Mouse (Mus musculus) stomach, postnatal 0 days (tissue): ENCODE results near the gene Wbp2nl.

Experiments
- CTCF ChIP-seq: IDR thresholded peaks from 2 replicates; pipeline ENCODE4 v1.5.1; 2016; ENCODE audit warnings: antibody characterized with exemption, low read depth, mild to moderate bottlenecking, moderate library complexity
- EP300 ChIP-seq: optimal IDR thresholded peaks from 2 replicates; pipeline ENCODE3; 2016; ENCODE audit warnings: antibody characterized with exemption

DNA sequence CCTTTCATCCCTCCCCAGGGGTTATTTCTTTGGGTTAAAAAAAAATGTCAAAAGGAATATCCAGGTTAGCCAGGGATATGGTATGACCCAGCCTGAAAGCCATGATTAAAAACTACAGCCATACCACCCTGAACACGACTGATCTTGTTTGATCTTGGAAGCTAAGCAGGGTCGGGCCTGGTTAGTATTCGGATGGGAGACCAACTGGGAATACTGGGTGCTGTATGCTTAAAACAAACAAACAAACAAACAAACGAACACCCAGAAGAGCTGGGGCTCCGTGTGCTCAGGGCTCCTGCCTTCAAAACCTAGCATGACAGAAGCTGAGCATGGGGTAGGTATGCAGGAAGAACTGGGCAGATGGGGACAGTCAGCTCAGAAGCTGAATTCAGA is 43.8 kb downstream of the Wbp2nl start:
- TF ChIP-seq CTCF (no peak), EP300 (no peak)
